ENCODE assay signal across 17 mouse cellular contexts in genomic region chr17:82378248-82378820, GRCm38 (mm10).
"Had no signal": no experiment of that assay in that cellular context is flagged by ENCODE, and none has a peak within 500 bp of the region (broad histone marks: within the 10 kb centered on the region; RNA-seq: fewer than 3 reads in every experiment).

No protein-coding gene starts in this region.

- H3K9me3 ChIP-seq: lung, embryonic 15.5 days; midbrain, embryonic 13.5 days; midbrain, embryonic 15.5 days; neural tube, embryonic 12.5 days; stomach, embryonic 15.5 days had no signal

- H3K4me2 ChIP-seq: lung, embryonic 15.5 days; midbrain, embryonic 11.5 days; midbrain, embryonic 13.5 days; midbrain, embryonic 15.5 days; neural tube, embryonic 12.5 days; stomach, embryonic 15.5 days had no signal

- H3K4me1 ChIP-seq: lung, embryonic 15.5 days; midbrain, embryonic 13.5 days; midbrain, embryonic 15.5 days; neural tube, embryonic 12.5 days; stomach, embryonic 15.5 days had no signal

- H3K27ac ChIP-seq: lung, embryonic 15.5 days; macrophage; midbrain, embryonic 13.5 days; midbrain, embryonic 15.5 days; neural tube, embryonic 12.5 days; stomach, embryonic 15.5 days; stomach, postnatal 0 days had no signal

- H3K4me3 ChIP-seq: lung, embryonic 15.5 days; megakaryocyte, embryonic 14.5 days; midbrain, embryonic 13.5 days; midbrain, embryonic 15.5 days; neural tube, embryonic 12.5 days; stomach, embryonic 15.5 days had no signal

- H3K36me3 ChIP-seq: lung, embryonic 15.5 days; midbrain, embryonic 13.5 days; midbrain, embryonic 15.5 days; neural tube, embryonic 12.5 days; stomach, embryonic 15.5 days had no signal

- ATAC-seq: lung, postnatal 0 days; midbrain, embryonic 13.5 days; midbrain, embryonic 15.5 days had no signal

- H3K9ac ChIP-seq: lung, embryonic 15.5 days; midbrain, embryonic 13.5 days; midbrain, embryonic 15.5 days; neural tube, embryonic 12.5 days; stomach, embryonic 15.5 days had no signal

- H3K27me3 ChIP-seq: lung, embryonic 15.5 days; megakaryocyte, embryonic 14.5 days; midbrain, embryonic 13.5 days; midbrain, embryonic 15.5 days; neural tube, embryonic 12.5 days; stomach, embryonic 15.5 days had no signal

- DNase-seq: lung, adult 2 months; lung, postnatal 14 days; lung, postnatal 36 days; right cerebral cortex, postnatal 14 days; thymus, adult 18-20 months; thymus, postnatal 14 days; thymus, postnatal 36 days had no signal
